Mouse (Mus musculus): ENCODE data around the gene Olfr312.
"Not testable (repeated sequence)": the region's sequence is repeated elsewhere in the genome, so short reads cannot be mapped to it uniquely, and the experiment has no call there.

Gene Olfr312

GRCm38 (mm10) chr11:58828937-58829336 lies at the start of gene Olfr312:
Gene Olfr312, plus strand, starts transcription at chr11:58829237.
- not testable (repeated sequence) for DNase-seq

GRCm38 (mm10) chr11:58782480-58783089 lies 46.5 kb upstream of the Olfr312 start, which contains the start of gene Olfr314:
Gene Olfr314, plus strand, starts transcription at chr11:58782952.
- DNase-seq: no peak

GRCm38 (mm10) chr11:58784182-58784581 lies 44.9 kb upstream of the Olfr312 start:
- DNase-seq: no peak

GRCm38 (mm10) chr11:58787651-58788050 lies 41.4 kb upstream of the Olfr312 start:
- no peak for DNase-seq

- no peak for DNase-seq
Observed at GRCm38 (mm10) chr11:58788346-58788745, 40.7 kb upstream of the Olfr312 start.

GRCm38 (mm10) chr11:58789532-58789931 lies 39.5 kb upstream of the Olfr312 start:
- no peak for DNase-seq

GRCm38 (mm10) chr11:58790053-58790452 lies 39.0 kb upstream of the Olfr312 start:
- no peak for DNase-seq

GRCm38 (mm10) chr11:58790646-58791045 lies 38.4 kb upstream of the Olfr312 start:
- no peak for DNase-seq

- DNase-seq: no peak
Observed at GRCm38 (mm10) chr11:58795856-58796255, 33.2 kb upstream of the Olfr312 start.

- DNase-seq: no peak
Observed at GRCm38 (mm10) chr11:58796850-58797249, 32.2 kb upstream of the Olfr312 start.

- no peak for DNase-seq
Observed at GRCm38 (mm10) chr11:58799747-58800146, 29.3 kb upstream of the Olfr312 start.

- DNase-seq: no peak
Observed at GRCm38 (mm10) chr11:58801558-58802228, 27.3 kb upstream of the Olfr312 start, which contains the start of gene Fam183b. Gene Fam183b, minus strand, starts transcription at chr11:58801960.

- no peak for DNase-seq
Observed at GRCm38 (mm10) chr11:58803871-58804270, 25.2 kb upstream of the Olfr312 start.

- no peak for DNase-seq
Observed at GRCm38 (mm10) chr11:58804393-58804792, 24.6 kb upstream of the Olfr312 start.

- no peak for DNase-seq
Observed at GRCm38 (mm10) chr11:58812001-58812400, 17.0 kb upstream of the Olfr312 start.

GRCm38 (mm10) chr11:58814700-58815099 lies 14.3 kb upstream of the Olfr312 start, which contains the start of gene Olfr313:
Gene Olfr313, plus strand, starts transcription at chr11:58815000.
- DNase-seq: not testable (repeated sequence)

- DNase-seq: no peak
Observed at GRCm38 (mm10) chr11:58815676-58816075, 13.4 kb upstream of the Olfr312 start.

GRCm38 (mm10) chr11:58829764-58830163 lies 727 bp downstream of the Olfr312 start:
- DNase-seq: no peak

- DNase-seq: not testable (repeated sequence)
Observed at GRCm38 (mm10) chr11:58832541-58832940, 3.5 kb downstream of the Olfr312 start.

- not testable (repeated sequence) for DNase-seq
Observed at GRCm38 (mm10) chr11:58838951-58839350, 9.9 kb downstream of the Olfr312 start, which contains the start of gene Olfr311. Gene Olfr311, plus strand, starts transcription at chr11:58839251.

- DNase-seq: peak; percentile 61 to 68
Observed at GRCm38 (mm10) chr11:58846919-58847461, 18.0 kb downstream of the Olfr312 start, which contains the start of gene Gm12258. Gene Gm12258, plus strand, starts transcription at chr11:58847158.

- DNase-seq: no peak
Observed at GRCm38 (mm10) chr11:58847636-58848035, 18.6 kb downstream of the Olfr312 start.

- no peak for DNase-seq
Observed at GRCm38 (mm10) chr11:58849731-58850130, 20.7 kb downstream of the Olfr312 start.

- no peak for DNase-seq
Observed at GRCm38 (mm10) chr11:58860744-58861143, 31.7 kb downstream of the Olfr312 start.
